Mouse (Mus musculus) limb, embryonic 13.5 days (tissue): ENCODE measurements around the gene Col6a5. TPM values are rescaled to one million over a fixed set of nuclear protein-coding genes. Genes with fewer than 3 reads are reported as not detected.

Source experiments
- ATAC-seq: fragments of 200-750 bp; cut with Nextera tagmentation; 2 replicates; pipeline ENCODE4 v1.8.0; 2017; ENCODE audit warnings: low read depth, moderate number of reproducible peaks, moderate TSS enrichment; ENCODE audit not compliant: low FRiP score
- H3K27ac ChIP-seq: fragments of 300-500 bp; sonication (generic); 2 replicates; pipeline ENCODE4 v1.5.1; 2015; ENCODE audit warnings: inconsistent platforms, mild to moderate bottlenecking, moderate library complexity
- H3K27me3 ChIP-seq: fragments of 300-500 bp; sonication (generic); 2 replicates; pipeline ENCODE4 v1.6.1; 2015; ENCODE audit warnings: mild to moderate bottlenecking, inconsistent platforms
- H3K36me3 ChIP-seq: fragments of 300-500 bp; sonication (generic); 2 replicates; pipeline ENCODE4 v1.6.1; 2015; ENCODE audit warnings: inconsistent platforms, mild to moderate bottlenecking, moderate library complexity
- H3K4me1 ChIP-seq: fragments of 300-500 bp; sonication (generic); 2 replicates; pipeline ENCODE4 v1.6.1; 2015; ENCODE audit warnings: inconsistent platforms
- H3K4me2 ChIP-seq: fragments of 300-500 bp; sonication (generic); replicated peaks from 2 replicates; pipeline ENCODE4 v1.6.1; 2015; ENCODE audit warnings: inconsistent platforms, mild to moderate bottlenecking, moderate library complexity
- H3K4me3 ChIP-seq: fragments of 300-500 bp; sonication (generic); 2 replicates; pipeline ENCODE4 v1.5.1; 2015; ENCODE audit warnings: moderate library complexity, mild to moderate bottlenecking, inconsistent platforms
- H3K9ac ChIP-seq: fragments of 300-500 bp; sonication (generic); 2 replicates; pipeline ENCODE4 v1.6.1; 2015; ENCODE audit warnings: mild to moderate bottlenecking, inconsistent platforms
- H3K9me3 ChIP-seq: fragments of 300-500 bp; sonication (generic); 2 replicates; pipeline ENCODE4 v1.6.1; 2016; ENCODE audit warnings: inconsistent platforms
- WGBS: fragments of 180-500 bp; shearing (Covaris S2); methylation state at CpG from one replicate; pipeline ENCODE4 v1.1.7; 2015; 5-methylcytosine and 5-hydroxymethylcytosine counted together
- polyA plus RNA-seq: library from polyadenylated mRNA; unstranded; fragments of >200 nt; fragmentation: Nextera tagmentation; extraction: Ambion mirVana; gene quantifications from 2 replicates; pipeline ENCODE4 v1.2.1, GENCODE M21; 2015

The Col6a5 gene
- polyA plus RNA-seq, 1 experiment from 2014 or later, result 0.52 TPM

DNA sequence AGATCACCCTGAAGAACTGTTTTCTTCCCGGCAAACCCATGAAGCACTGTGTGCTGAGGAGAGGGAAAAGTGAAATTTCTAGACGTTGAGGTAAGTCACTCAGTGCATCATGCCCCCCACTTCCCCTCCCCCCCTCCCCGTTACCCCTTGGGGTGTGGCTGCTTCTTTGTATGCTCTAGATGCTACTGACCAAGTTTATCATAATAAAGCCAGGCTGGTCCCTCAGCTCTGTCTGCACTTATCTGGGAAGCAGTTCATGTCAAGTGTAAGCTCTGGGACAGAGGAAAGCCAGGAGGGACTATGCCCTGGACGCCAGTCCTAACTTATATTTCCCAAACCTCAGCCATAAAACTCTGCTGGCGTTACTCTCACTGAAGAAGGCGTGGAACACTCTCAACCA is 53.0 kb downstream of the Col6a5 start:
- no peak for ATAC-seq
- no peaks in the 10 kb centered on the region for H3K4me1 ChIP-seq
- no peaks in the 10 kb centered on the region for H3K9me3 ChIP-seq
- H3K27me3 ChIP-seq, result no peaks in the 10 kb centered on the region
- H3K4me3 ChIP-seq, result no peak overlapping the region
- no peak overlapping the region for H3K27ac ChIP-seq
- no peak overlapping the region for H3K4me2 ChIP-seq
- H3K36me3 ChIP-seq, result no peaks in the 10 kb centered on the region
- WGBS, result 80% methylated on average over 6 of the region's 6 CpGs
- no peak overlapping the region for H3K9ac ChIP-seq

GRCm38 (mm10) chr9:105887521-105887920 is 72.9 kb downstream of the Col6a5 start:
- no peak overlapping the region for H3K4me2 ChIP-seq
- H3K4me1 ChIP-seq, result no peaks in the 10 kb centered on the region
- no peaks in the 10 kb centered on the region for H3K36me3 ChIP-seq
- no peak overlapping the region for H3K4me3 ChIP-seq
- WGBS, result 57% methylated on average over 2 of the region's 2 CpGs
- no peak overlapping the region for H3K9ac ChIP-seq
- no peak for ATAC-seq
- no peaks in the 10 kb centered on the region for H3K27me3 ChIP-seq
- no peaks in the 10 kb centered on the region for H3K9me3 ChIP-seq
- no peak overlapping the region for H3K27ac ChIP-seq

- ATAC-seq, result no peak
- H3K27ac ChIP-seq, result no peak overlapping the region
- H3K27me3 ChIP-seq, result no peaks in the 10 kb centered on the region
- no peak overlapping the region for H3K4me2 ChIP-seq
- no peak overlapping the region for H3K9ac ChIP-seq
- H3K36me3 ChIP-seq, result no peaks in the 10 kb centered on the region
- WGBS, result 81% methylated on average over 17 of the region's 17 CpGs
- no peaks in the 10 kb centered on the region for H3K9me3 ChIP-seq
- no peaks in the 10 kb centered on the region for H3K4me1 ChIP-seq
- H3K4me3 ChIP-seq, result no peak overlapping the region
Measured at GRCm38 (mm10) chr9:105884656-105885430, 75.6 kb downstream of the Col6a5 start.

GRCm38 (mm10) chr9:105880743-105881142 is 79.7 kb downstream of the Col6a5 start:
- no peak for ATAC-seq
- Histone ChIP-seq H3K4me3 (no peak overlapping the region), H3K9ac (no peak overlapping the region), H3K9me3 (no peaks in the 10 kb centered on the region), H3K4me1 (no peaks in the 10 kb centered on the region), H3K36me3 (no peaks in the 10 kb centered on the region), H3K27ac (no peak overlapping the region), H3K27me3 (no peaks in the 10 kb centered on the region), H3K4me2 (no peak overlapping the region)
- 75% methylated on average over 4 of the region's 4 CpGs for WGBS

DNA sequence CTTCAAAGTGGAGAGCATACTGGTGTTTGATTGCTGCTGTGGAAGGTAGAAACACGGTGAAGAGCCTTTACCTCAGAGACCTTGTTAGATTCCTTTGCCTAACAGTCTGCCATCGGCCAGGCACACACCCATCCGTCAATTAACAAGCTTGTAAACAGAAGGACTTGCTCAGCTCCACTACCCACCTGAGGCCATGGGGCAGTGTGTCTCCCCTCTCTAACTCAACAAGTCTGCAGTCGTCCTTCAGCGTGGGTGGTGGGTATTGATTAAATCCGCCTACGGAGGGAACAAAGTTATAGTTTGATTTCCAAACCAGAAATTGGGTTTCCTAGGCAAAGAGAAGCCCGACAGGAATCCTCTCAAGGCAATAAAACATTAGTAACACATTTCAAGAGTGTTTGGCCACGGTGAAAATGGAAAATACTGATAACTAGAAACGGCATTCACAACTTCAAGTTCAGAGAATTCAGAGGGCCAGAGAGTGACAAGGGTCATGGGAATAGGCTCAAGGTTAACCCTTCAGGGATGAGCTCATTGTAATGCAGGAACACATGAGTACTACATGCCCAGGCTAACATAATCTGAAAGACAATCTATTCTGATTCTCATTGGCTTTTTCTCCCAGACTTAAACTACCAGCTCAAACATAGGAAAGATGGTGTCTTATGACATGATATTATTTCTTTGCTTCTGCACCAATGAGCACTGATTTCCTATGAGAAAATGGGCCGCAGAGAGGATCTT is 81.9 kb downstream of the Col6a5 start:
- Histone ChIP-seq H3K9me3 (no peaks in the 10 kb centered on the region), H3K4me1 (no peaks in the 10 kb centered on the region), H3K36me3 (no peaks in the 10 kb centered on the region), H3K9ac (no peak overlapping the region), H3K27ac (no peak overlapping the region), H3K4me3 (no peak overlapping the region), H3K4me2 (no peak overlapping the region), H3K27me3 (no peaks in the 10 kb centered on the region)
- no peak for ATAC-seq
- 46% methylated on average over 11 of the region's 11 CpGs for WGBS

DNA sequence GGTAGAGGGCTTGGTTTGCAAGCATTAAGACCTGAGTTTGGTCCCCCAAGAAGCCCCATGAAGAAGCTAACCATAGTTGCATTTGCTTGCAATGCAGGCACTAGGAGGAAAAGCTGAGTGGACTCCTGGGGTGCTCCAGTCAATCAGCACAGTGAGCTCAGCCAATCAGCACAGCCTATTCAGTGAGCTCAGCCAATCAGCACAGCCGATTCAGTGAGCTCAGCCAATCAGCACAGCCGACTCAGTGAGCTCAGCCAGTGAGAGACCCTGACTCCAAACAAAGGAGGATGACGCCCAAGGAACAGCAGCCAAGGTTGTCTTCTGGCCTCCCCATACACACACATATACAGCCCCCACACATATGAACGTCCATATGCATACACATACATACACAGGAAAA is 84.3 kb downstream of the Col6a5 start:
- Histone ChIP-seq H3K4me1 (no peaks in the 10 kb centered on the region), H3K9ac (no peak overlapping the region), H3K4me2 (no peak overlapping the region), H3K27me3 (no peaks in the 10 kb centered on the region), H3K36me3 (no peaks in the 10 kb centered on the region), H3K27ac (no peak overlapping the region), H3K9me3 (no peaks in the 10 kb centered on the region), H3K4me3 (no peak overlapping the region)
- ATAC-seq, result no peak
- 87% methylated on average over 4 of the region's 4 CpGs for WGBS

- no peaks in the 10 kb centered on the region for H3K4me1 ChIP-seq
- H3K4me2 ChIP-seq, result no peak overlapping the region
- no peak overlapping the region for H3K9ac ChIP-seq
- no peak overlapping the region for H3K4me3 ChIP-seq
- no peak for ATAC-seq
- no peaks in the 10 kb centered on the region for H3K9me3 ChIP-seq
- no peak overlapping the region for H3K27ac ChIP-seq
- H3K36me3 ChIP-seq, result no peaks in the 10 kb centered on the region
- 77% methylated on average over 14 of the region's 14 CpGs for WGBS
- no peaks in the 10 kb centered on the region for H3K27me3 ChIP-seq
Measured at GRCm38 (mm10) chr9:105871643-105872042, 88.8 kb downstream of the Col6a5 start.

GRCm38 (mm10) chr9:105857773-105858172 is 102.7 kb downstream of the Col6a5 start:
- Histone ChIP-seq H3K27me3 (no peaks in the 10 kb centered on the region), H3K4me1 (0 out of 2 replicates have a peak, but pooled peaks cover 5% of the 10 kb centered on the region), H3K36me3 (no peaks in the 10 kb centered on the region), H3K27ac (no peak overlapping the region), H3K9me3 (no peaks in the 10 kb centered on the region), H3K4me3 (no peak overlapping the region), H3K9ac (no peak overlapping the region), H3K4me2 (no peak overlapping the region)
- 13% methylated on average over 6 of the region's 6 CpGs for WGBS
- 0 out of 2 replicates have a peak, but pooled peaks have one; percentile 51 for ATAC-seq

DNA sequence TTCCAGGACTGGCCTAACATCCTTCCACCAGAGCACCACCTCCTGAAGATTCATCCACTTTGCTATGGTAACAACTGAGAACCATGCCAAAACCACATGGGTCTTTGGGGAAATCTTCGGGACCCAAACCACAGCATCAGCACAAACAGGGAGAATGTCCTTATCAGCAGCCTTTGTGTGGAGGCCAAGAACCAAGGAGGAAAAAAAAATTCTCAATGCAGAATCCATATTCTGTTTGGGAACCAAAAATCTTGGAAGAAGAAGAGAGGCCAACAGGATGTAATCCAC is 107.7 kb downstream of the Col6a5 start:
- H3K4me2 ChIP-seq, result no peak overlapping the region
- WGBS, result 79% methylated on average over 1 of the region's 1 CpGs
- no peaks in the 10 kb centered on the region for H3K27me3 ChIP-seq
- ATAC-seq, result no peak
- no peak overlapping the region for H3K4me3 ChIP-seq
- no peak overlapping the region for H3K27ac ChIP-seq
- no peak overlapping the region for H3K9ac ChIP-seq
- no peaks in the 10 kb centered on the region for H3K4me1 ChIP-seq
- no peaks in the 10 kb centered on the region for H3K9me3 ChIP-seq
- no peaks in the 10 kb centered on the region for H3K36me3 ChIP-seq

DNA sequence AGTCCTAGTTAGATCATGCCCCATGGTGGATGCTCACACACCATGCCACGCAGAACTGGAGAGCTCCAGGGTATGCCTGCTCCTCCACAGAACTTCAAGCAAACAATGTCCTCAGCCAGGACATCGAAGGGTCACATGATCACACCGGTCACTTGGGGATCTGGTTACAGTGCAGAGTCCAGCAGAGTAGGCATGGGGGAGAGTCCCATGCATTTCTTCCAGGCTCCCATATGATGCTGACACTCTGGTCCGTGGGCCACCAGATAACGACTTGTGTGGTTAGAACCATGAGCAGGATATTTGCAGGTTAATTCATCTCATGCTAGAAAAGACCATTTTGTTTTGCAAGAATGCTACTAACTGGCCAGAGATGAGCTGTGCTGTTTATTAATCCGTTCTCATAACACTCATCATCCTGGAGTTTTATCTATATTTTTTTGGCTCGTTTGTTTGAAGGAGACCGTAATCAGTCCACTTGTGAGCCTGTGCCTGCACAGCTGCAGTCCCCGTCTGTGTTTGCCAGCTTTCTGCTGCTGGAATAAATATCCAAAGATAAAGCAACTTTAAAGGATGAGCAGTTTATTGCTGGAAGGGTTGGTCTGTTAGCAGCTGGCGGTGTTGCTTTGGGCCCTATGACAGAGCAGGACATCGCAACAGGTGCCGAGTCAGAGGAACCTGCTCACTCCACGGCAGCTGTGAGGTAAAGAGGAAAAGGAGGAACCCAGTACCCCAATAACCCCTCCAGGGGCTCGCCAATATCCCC is 108.2 kb downstream of the Col6a5 start:
- no peaks in the 10 kb centered on the region for H3K36me3 ChIP-seq
- no peaks in the 10 kb centered on the region for H3K27me3 ChIP-seq
- H3K4me1 ChIP-seq, result no peaks in the 10 kb centered on the region
- H3K27ac ChIP-seq, result no peak overlapping the region
- no peak overlapping the region for H3K4me2 ChIP-seq
- H3K9me3 ChIP-seq, result no peaks in the 10 kb centered on the region
- no peak overlapping the region for H3K9ac ChIP-seq
- H3K4me3 ChIP-seq, result no peak overlapping the region
- ATAC-seq, result no peak
- 72% methylated on average over 14 of the region's 14 CpGs for WGBS

GRCm38 (mm10) chr9:105851011-105851410 is 109.4 kb downstream of the Col6a5 start:
- no peak overlapping the region for H3K9ac ChIP-seq
- H3K27ac ChIP-seq, result no peak overlapping the region
- H3K36me3 ChIP-seq, result no peaks in the 10 kb centered on the region
- no peaks in the 10 kb centered on the region for H3K4me1 ChIP-seq
- no peak for ATAC-seq
- no peak overlapping the region for H3K4me3 ChIP-seq
- H3K4me2 ChIP-seq, result no peak overlapping the region
- no peaks in the 10 kb centered on the region for H3K27me3 ChIP-seq
- H3K9me3 ChIP-seq, result no peaks in the 10 kb centered on the region
- 86% methylated on average over 3 of the region's 3 CpGs for WGBS

DNA sequence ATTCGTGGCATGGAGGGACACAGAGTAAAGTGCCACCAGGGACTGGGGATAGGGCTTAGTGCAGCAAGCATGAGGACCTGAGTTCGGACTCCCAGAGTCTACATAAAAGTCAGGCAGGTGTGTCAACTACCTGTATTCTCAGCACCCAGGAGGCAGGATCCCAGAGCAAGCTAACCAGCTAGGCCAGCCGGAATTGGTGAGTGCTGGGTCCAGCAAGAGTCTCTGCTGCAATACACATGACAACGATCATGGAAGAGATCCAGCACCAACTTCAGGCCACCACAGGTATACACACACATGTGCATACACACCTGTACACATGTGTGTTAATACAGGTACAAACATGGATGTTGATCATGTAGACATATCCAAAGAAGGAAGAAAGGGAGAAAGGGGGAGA is 112.0 kb downstream of the Col6a5 start:
- Histone ChIP-seq H3K4me2 (no peak overlapping the region), H3K27ac (no peak overlapping the region), H3K4me3 (no peak overlapping the region), H3K36me3 (no peaks in the 10 kb centered on the region), H3K27me3 (no peaks in the 10 kb centered on the region), H3K9ac (no peak overlapping the region), H3K9me3 (no peaks in the 10 kb centered on the region), H3K4me1 (no peaks in the 10 kb centered on the region)
- 79% methylated on average over 4 of the region's 4 CpGs for WGBS
- ATAC-seq, result no peak
